Mouse (Mus musculus): ENCODE data around the gene Tac2.

GRCm38 (mm10) chr10:127676691-127677548 lies 47.4 kb upstream of the Tac2 start:
- no peak for TF ChIP-seq CTCF (conservative IDR thresholded peaks at IDR 0.05; ENCODE audit: low read length)
- TF ChIP-seq POU5F1 (IDR thresholded peaks at IDR 0.05; ENCODE audit: borderline replicate concordance, low read length), result no peak

All from E14TG2a.4 (cell line).